Mouse (Mus musculus): ENCODE data around the gene Dhrs11. TPM values are rescaled to one million over a fixed set of nuclear protein-coding genes. Genes with fewer than 3 reads are reported as not detected.

The Dhrs11 gene
- polyA plus RNA-seq, 1 experiment from 2014 or later, result 14.2 TPM

DNA sequence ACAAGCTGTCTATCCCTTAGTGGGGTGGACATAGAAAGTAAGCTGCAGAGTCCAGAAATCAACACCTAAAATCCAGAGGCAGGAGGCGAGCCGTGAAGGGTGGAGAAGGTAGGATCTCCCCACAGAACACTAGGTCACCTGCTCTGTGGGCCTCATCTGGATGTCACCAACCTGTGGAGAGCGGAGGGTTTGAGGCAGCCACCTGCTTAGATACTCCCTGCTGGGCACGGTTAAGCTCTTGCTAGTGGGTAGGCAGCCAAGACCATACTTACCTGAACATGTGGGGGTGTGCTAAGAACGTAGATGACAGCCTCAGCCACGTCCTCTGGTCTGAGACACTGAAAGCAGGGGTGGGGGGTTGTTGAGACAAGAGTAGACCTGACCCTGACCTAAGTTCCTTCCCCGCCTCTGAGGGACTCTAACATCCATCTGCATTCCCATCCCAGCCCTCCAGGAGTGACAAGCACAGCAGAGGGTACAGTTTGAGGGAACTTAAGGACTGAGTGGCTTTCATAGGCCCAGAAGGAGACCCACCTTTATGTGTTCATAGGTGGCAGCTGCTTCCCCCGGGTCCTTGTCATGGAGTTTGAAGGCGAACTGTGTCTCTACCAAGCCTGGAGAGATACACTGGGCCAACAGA, 7.5 kb downstream of the Dhrs11 start:
- H3K27ac ChIP-seq (replicated peaks), result no peak overlapping the region
- WGBS, result 88% methylated on average over 9 of the region's 9 CpGs

DNA sequence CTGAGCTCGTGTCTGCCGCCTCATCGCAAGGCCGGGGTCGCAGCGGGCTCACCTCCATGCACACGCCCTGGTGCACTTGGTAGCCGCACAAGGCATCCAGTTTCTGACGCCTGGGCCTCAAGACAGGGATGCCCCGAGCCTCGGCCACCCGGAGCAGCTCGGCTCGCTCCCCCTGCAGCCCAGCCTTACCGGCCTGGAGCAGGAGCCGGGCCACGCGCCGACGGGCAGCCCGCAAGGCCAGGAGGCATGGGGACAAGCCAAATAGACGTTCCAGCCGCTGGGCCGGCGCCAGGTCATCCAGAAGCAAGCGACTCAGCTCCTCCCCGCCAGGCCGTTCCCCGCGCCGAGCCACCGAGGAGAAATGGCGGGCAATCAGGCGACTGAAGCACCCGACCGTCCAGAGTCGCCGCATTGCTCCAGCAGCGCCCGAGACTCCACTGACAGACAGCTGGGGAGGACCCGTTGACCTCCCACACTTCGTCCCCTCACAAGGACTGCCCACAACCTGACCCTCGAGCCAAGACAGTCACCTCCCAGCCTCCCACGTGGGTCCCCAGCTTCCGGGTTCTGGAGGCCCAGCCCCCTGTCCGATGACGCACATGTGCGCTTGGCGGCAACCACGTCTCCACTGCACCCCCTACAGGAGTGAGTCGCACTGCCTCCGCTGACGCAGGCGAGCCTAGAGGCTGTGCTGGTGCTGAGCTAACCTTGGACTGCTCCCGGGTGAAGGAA, 9.7 kb downstream of the Dhrs11 start, which contains the start of gene Mrm1:
Gene Mrm1, minus strand, starts transcription at position 555 of the 732 bp plus-strand sequence.
- H3K4me2 ChIP-seq (replicated peaks), result peak within 1 kb of the TSS; percentile 98
- H3K4me3 ChIP-seq (replicated peaks), result peak within 1 kb of the TSS; percentile 75
- peak; percentile 71 for ATAC-seq (ENCODE audit: insufficient number of reproducible peaks, low FRiP score, low TSS enrichment, low read depth)
- no peaks in the 10 kb centered on the region for H3K9me3 ChIP-seq (replicated peaks)
- WGBS, result under 1% methylated on average over 55 of the region's 55 CpGs
- no peaks in the 10 kb centered on the region for H3K36me3 ChIP-seq
- H3K4me1 ChIP-seq, result peaks cover 13% of the 10 kb centered on the region; the same call in 1 of the 2 replicates
- no peaks in the 10 kb centered on the region for H3K27me3 ChIP-seq
- peak within 1 kb of the TSS; percentile 85 for H3K27ac ChIP-seq (replicated peaks)
- peak within 1 kb of the TSS; percentile 57 for H3K9ac ChIP-seq

More for the DNA sequence above, 7.5 kb downstream of the Dhrs11 start:
- ATAC-seq (ENCODE audit: insufficient number of reproducible peaks, low FRiP score, low TSS enrichment, low read depth), result no peak
- peaks cover 13% of the 10 kb centered on the region; the same call in 1 of the 2 replicates for H3K4me1 ChIP-seq
- H3K36me3 ChIP-seq, result no peaks in the 10 kb centered on the region
- H3K27me3 ChIP-seq, result no peaks in the 10 kb centered on the region
- no peaks in the 10 kb centered on the region for H3K9me3 ChIP-seq (replicated peaks)
- no peak overlapping the region for H3K9ac ChIP-seq
- H3K4me3 ChIP-seq (replicated peaks), result no peak overlapping the region
- H3K4me2 ChIP-seq (replicated peaks), result no peak overlapping the region

DNA sequence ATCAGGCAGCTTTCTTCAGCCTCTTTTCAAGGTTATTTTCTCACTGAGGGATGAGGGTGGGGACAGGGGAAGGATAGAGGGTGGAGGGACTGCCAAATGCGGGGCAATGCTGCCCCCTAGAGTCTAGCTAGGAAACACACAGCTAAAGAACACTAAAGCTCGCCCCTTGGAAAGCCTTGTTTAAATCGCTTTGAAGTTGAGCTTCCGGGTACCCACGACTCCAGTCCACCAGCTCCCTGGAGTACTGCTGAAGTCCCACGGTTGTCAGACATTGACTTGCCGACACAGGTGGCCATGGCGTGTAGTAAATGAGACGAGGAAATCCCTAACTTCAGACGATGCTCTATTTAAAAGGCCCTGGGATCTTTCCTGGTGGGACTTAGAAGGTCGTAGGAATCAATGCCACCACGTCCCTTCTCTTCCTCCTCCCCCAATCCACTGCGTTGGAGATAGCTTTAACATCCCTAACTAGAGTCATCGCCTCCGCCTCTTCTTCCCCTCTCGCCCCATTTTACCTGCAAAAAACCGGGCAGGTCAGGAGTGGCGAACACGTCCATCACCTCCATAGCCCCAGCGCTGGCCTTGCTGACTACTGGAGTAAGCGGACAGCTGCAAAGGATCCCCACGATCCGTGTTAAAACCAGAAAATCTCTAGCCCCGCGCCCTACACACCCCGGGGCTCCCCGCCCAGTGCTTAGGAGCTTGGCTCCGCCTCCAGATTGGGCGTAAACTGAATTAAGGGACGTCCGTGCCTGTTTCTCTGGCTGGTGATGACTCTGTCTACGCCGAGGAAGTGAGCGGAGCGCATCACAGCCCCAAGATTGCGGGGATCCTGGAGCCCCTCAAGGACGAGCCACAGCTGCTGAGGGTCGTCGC, 10.5 kb downstream of the Dhrs11 start:
- H3K36me3 ChIP-seq, result no peaks in the 10 kb centered on the region
- no peaks in the 10 kb centered on the region for H3K9me3 ChIP-seq (replicated peaks)
- H3K27me3 ChIP-seq, result no peaks in the 10 kb centered on the region
- H3K9ac ChIP-seq, result peak overlapping the region; percentile 57
- under 1% methylated on average over 39 of the region's 39 CpGs for WGBS
- peak overlapping the region; percentile 75 for H3K4me3 ChIP-seq (replicated peaks)
- peak overlapping the region; percentile 98 for H3K4me2 ChIP-seq (replicated peaks)
- peak overlapping the region; percentile 85 for H3K27ac ChIP-seq (replicated peaks)
- ATAC-seq (ENCODE audit: insufficient number of reproducible peaks, low FRiP score, low TSS enrichment, low read depth), result peak; percentile 52
- H3K4me1 ChIP-seq, result peaks cover 9% of the 10 kb centered on the region; the same call in 1 of the 2 replicates

DNA sequence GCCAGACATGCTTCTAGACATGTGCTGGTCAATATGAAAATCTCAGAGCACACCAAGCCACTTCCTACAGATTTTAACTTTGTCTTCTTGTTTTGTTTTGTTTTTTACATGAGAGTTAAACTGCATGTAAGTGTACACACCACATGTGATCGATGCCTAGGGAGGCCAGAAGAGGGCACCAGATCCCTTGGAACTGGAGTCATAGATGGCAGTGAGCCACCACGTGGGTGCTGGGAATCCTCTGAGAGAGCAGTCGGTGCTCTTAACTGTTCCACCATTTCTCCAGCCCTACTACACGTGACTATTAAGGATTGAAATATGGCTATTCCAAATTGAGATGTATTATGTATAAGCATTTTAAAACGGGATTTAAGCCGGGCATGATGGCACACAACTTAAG, 11.4 kb downstream of the Dhrs11 start:
- Histone ChIP-seq H3K27ac (replicated peaks) (no peak overlapping the region), H3K36me3 (no peaks in the 10 kb centered on the region), H3K4me3 (replicated peaks) (no peak overlapping the region), H3K9ac (no peak overlapping the region), H3K4me1 (0 out of 2 replicates have a peak, but pooled peaks cover 7% of the 10 kb centered on the region), H3K4me2 (replicated peaks) (no peak overlapping the region), H3K9me3 (replicated peaks) (no peaks in the 10 kb centered on the region), H3K27me3 (no peaks in the 10 kb centered on the region)
- WGBS, result 79% methylated on average over 6 of the region's 6 CpGs
- no peak for ATAC-seq (ENCODE audit: insufficient number of reproducible peaks, low FRiP score, low TSS enrichment, low read depth)

DNA sequence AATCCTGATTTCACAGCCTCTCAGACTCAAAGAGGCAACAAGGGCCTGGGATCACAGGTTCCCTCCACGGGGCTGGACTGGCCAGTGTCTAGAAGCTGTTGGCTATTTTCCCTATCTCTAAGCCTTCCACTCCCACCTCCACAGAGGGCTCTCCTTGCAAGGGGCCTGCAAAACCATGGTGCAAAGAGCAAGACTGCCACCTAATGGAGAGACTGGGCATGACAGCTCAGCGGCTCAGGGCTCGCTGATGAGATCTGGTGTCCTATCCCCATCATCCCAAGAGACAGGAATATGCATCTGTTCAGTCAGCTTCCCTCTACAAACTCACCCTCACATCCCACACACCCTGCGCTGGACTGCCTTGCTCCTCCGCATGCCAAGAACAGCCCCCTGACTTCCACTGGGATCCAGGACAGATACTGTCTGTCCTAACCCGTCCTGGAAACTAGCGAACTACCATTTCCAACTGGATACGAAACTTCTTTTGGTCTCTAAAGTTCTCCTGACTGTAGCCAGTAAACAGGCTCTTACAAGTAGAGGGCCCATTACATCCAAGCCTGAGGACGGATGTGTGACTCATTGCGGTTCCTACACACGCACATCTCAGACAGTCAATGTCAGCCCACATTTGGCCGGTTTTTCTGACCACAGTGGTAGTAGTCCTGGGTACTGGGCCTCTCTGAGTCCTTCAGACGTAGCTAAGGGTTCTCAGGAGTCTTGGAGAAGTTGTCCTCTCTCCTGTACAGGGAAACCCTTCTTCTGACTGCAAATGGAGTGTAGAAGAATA, 14.9 kb downstream of the Dhrs11 start:
- no peaks in the 10 kb centered on the region for H3K9me3 ChIP-seq (replicated peaks)
- no peak overlapping the region for H3K27ac ChIP-seq (replicated peaks)
- no peaks in the 10 kb centered on the region for H3K27me3 ChIP-seq
- no peak for ATAC-seq (ENCODE audit: insufficient number of reproducible peaks, low FRiP score, low TSS enrichment, low read depth)
- no peak overlapping the region for H3K4me3 ChIP-seq (replicated peaks)
- H3K4me2 ChIP-seq (replicated peaks), result no peak overlapping the region
- no peak overlapping the region for H3K9ac ChIP-seq
- H3K36me3 ChIP-seq, result no peaks in the 10 kb centered on the region
- WGBS, result 53% methylated on average over 13 of the region's 13 CpGs
- 0 out of 2 replicates have a peak, but pooled peaks cover 7% of the 10 kb centered on the region for H3K4me1 ChIP-seq

DNA sequence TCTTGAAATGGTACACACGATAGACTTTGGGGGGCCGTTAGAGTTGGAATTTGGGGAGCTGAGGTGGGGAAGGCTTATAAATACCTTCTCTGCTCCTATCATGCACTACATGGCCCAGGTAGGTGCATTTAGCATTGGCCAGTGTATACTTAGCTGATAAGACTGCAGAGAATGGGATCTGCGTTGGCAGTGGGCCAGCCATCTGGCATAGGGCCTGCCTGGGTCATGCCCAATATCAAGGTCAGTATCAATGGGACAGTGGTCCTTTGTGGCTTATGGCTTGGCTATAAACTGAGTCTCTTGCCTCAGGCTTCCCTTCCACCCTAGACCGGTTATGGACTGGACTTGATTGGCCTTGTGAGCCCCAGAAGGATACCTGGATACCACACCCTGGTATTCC, 24.4 kb downstream of the Dhrs11 start:
- Histone ChIP-seq H3K9ac (no peak overlapping the region), H3K9me3 (replicated peaks) (no peaks in the 10 kb centered on the region), H3K4me1 (no peaks in the 10 kb centered on the region), H3K4me3 (replicated peaks) (no peak overlapping the region), H3K27ac (replicated peaks) (no peak overlapping the region), H3K36me3 (no peaks in the 10 kb centered on the region), H3K27me3 (no peaks in the 10 kb centered on the region), H3K4me2 (replicated peaks) (no peak overlapping the region)
- 93% methylated on average over 4 of the region's 4 CpGs for WGBS
- no peak for ATAC-seq (ENCODE audit: insufficient number of reproducible peaks, low FRiP score, low TSS enrichment, low read depth)

DNA sequence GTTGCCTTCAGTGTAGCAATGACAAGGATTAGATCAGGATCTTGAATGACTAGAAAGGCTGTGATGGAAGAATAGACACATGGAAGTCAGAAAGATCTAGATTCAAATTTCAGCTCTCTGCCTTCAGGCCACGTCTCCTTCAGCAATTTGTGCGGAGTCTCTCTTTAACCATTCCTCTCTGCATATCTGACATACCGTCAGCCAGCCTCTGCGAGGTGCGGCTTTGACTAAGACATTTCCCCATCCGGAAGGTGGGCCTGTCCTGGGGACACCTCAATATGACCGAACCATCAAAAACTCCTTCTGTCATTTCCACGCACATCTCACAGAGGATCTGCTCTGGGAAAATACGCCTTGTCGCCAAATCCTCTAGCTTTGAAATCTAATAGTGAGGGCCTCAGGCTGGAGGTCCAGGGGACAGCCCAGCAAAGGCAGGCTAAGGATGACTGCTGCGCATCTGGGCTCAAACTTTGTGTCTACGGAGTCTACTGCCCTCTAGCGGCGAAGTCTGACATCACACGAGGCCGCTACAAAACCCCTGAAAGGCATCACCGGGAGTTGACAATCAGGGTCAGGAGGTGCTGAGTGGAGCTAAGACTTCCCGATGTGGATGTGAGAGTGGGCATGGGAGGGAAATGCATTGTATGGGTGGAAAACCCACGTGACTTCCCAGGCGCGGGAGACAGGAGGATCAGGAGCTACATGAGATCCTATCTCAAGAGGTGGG, 31.0 kb downstream of the Dhrs11 start:
- Histone ChIP-seq H3K36me3 (no peaks in the 10 kb centered on the region), H3K4me3 (replicated peaks) (no peak overlapping the region), H3K4me2 (replicated peaks) (no peak overlapping the region), H3K9me3 (replicated peaks) (no peaks in the 10 kb centered on the region), H3K27ac (replicated peaks) (no peak overlapping the region), H3K9ac (no peak overlapping the region), H3K4me1 (peaks cover 6% of the 10 kb centered on the region; the same call in 1 of the 2 replicates), H3K27me3 (0 out of 2 replicates have a peak, but pooled peaks cover 6% of the 10 kb centered on the region)
- WGBS, result 13% methylated on average over 21 of the region's 21 CpGs
- no peak for ATAC-seq (ENCODE audit: insufficient number of reproducible peaks, low FRiP score, low TSS enrichment, low read depth)

DNA sequence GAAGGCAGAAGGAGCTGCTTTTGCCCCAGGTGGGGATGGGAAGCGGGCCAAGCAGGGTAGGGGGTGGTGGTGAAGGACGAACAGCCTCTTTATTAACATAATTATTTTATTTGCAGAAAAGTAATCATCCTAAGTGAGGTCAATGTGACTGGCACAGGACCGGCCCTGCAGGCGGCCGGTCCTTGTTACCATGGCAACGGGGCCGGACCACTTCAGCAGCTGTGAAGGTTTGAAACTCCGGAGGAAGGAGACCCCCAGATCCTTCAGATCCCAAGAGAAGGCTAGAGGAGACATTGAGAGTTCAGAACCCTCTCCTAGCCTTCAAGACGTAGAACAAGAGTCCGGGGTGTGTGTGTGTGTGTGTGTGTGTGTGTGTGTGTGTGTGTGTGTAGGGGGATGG, 31.8 kb downstream of the Dhrs11 start:
- 32% methylated on average over 10 of the region's 10 CpGs for WGBS
- H3K36me3 ChIP-seq, result no peaks in the 10 kb centered on the region
- H3K9ac ChIP-seq, result no peak overlapping the region
- no peak overlapping the region for H3K4me2 ChIP-seq (replicated peaks)
- H3K9me3 ChIP-seq (replicated peaks), result no peaks in the 10 kb centered on the region
- ATAC-seq (ENCODE audit: insufficient number of reproducible peaks, low FRiP score, low TSS enrichment, low read depth), result no peak
- H3K4me3 ChIP-seq (replicated peaks), result no peak overlapping the region
- H3K27me3 ChIP-seq, result peaks cover 6% of the 10 kb centered on the region; the same call in 1 of the 2 replicates
- H3K27ac ChIP-seq (replicated peaks), result no peak overlapping the region
- H3K4me1 ChIP-seq, result peaks cover 6% of the 10 kb centered on the region; the same call in 1 of the 2 replicates

DNA sequence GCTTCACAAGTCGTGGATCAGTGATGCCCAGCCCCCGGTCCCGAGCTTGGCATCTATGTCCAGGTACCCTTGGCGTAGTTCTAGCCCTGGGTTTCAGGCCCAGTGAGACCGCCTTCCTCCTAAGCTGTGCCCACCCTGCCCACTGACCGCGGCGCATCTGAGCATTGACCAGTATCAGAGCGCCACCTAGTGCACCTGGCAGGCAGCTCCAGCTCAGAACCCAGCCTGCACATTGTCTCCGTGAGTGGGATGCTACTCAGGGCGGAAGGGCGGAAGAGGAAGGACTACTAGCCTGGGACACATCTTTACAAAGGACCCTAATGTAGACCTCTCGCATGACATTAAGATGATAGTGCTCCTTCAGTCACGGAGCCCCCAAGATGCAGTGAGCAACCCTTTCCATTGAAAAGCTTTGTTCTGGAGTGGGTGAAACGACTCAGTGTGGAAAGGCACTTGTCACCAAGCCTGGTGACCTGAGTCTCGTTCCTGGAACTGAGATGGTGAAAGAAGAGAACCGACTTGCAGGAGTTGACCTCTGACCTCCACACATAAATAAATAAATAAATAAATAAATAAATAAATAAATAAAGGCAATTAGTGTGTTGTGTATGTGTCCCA, 34.2 kb downstream of the Dhrs11 start:
- no peak overlapping the region for H3K9ac ChIP-seq
- 12% methylated on average over 17 of the region's 17 CpGs for WGBS
- H3K9me3 ChIP-seq (replicated peaks), result no peaks in the 10 kb centered on the region
- H3K4me1 ChIP-seq, result peaks cover 6% of the 10 kb centered on the region; the same call in 1 of the 2 replicates
- H3K4me2 ChIP-seq (replicated peaks), result peak overlapping the region; percentile 44
- H3K4me3 ChIP-seq (replicated peaks), result no peak overlapping the region
- peaks cover 9% of the 10 kb centered on the region; the same call in 1 of the 2 replicates for H3K27me3 ChIP-seq
- ATAC-seq (ENCODE audit: insufficient number of reproducible peaks, low FRiP score, low TSS enrichment, low read depth), result peak; percentile 49; the same call in 1 of the 2 replicates
- H3K36me3 ChIP-seq, result no peaks in the 10 kb centered on the region
- no peak overlapping the region for H3K27ac ChIP-seq (replicated peaks)
